16 mouse cellular contexts compared by ENCODE assay signal in genomic region chr5:144202430-144202829, GRCm38 (mm10). TPM values are rescaled to one million over a fixed set of nuclear protein-coding genes. Genes with fewer than 3 reads are reported as not detected.
DNase-seq lines count a peak whose midpoint lies in the region; ATAC-seq and TF ChIP-seq lines count a peak whose summit lies in the region.
"Had no signal": no experiment of that assay in that cellular context is flagged by ENCODE, and none has a peak within 500 bp of the region (broad histone marks: within the 10 kb centered on the region; RNA-seq: fewer than 3 reads in every experiment).

No protein-coding gene starts in this region.

- no peak for TF ChIP-seq POLR2A in liver, adult 2 months (IDR thresholded peaks at IDR 0.05; ENCODE audit: extremely low read depth, insufficient read depth, low read length)

- no peak overlapping the region for H3K27ac ChIP-seq in gastrocnemius, adult 2 months
- H3K27ac ChIP-seq in liver, adult 2 months (replicated peaks; ENCODE audit: insufficient read depth, low read depth, low read length): no peak overlapping the region
- H3K27ac ChIP-seq in stomach, postnatal 0 days (replicated peaks): no peak overlapping the region
- H3K27ac ChIP-seq: embryonic facial prominence, embryonic 13.5 days; hindbrain, embryonic 12.5 days; limb, embryonic 13.5 days; midbrain, embryonic 10.5 days had no signal

- peak; percentile 20; the same call in 1 of the 2 replicates for TF ChIP-seq CTCF in gastrocnemius, adult 2 months (IDR thresholded peaks at IDR 0.05)
- TF ChIP-seq CTCF in liver, adult 2 months (IDR thresholded peaks at IDR 0.05; ENCODE audit: low read depth, low read length): 0 out of 2 replicates have a peak, but pooled peaks have one; percentile 8
- peak; percentile 47 for TF ChIP-seq CTCF in stomach, postnatal 0 days (IDR thresholded peaks at IDR 0.05; ENCODE audit: low read depth)

- no peak overlapping the region for H3K9ac ChIP-seq in liver, adult 2 months (ENCODE audit: low read depth, low read length)
- H3K9ac ChIP-seq in stomach, postnatal 0 days (ENCODE audit: low read length): no peak overlapping the region
- H3K9ac ChIP-seq: embryonic facial prominence, embryonic 13.5 days; hindbrain, embryonic 12.5 days; limb, embryonic 13.5 days had no signal

- no peak for ATAC-seq in stomach, postnatal 0 days (ENCODE audit: low FRiP score, low TSS enrichment)

- WGBS in liver, adult 2 months: 98% methylated on average over 6 of the region's 6 CpGs
- 96% methylated on average over 6 of the region's 6 CpGs for WGBS in stomach, postnatal 0 days

- no peak overlapping the region for H3K4me2 ChIP-seq in stomach, postnatal 0 days (replicated peaks; ENCODE audit: low read depth)
- H3K4me2 ChIP-seq: embryonic facial prominence, embryonic 13.5 days; hindbrain, embryonic 12.5 days; limb, embryonic 13.5 days had no signal

- intact Hi-C loops in gastrocnemius, adult 2 months (cut with DNase I): no loop called here

- H3K79me2 ChIP-seq in liver, adult 2 months (ENCODE audit: control insufficient read depth, insufficient read depth, low read length): no peaks in the 10 kb centered on the region

- TF ChIP-seq EP300 in stomach, postnatal 0 days (optimal IDR thresholded peaks at IDR 0.05): no peak

- no peak for DNase-seq in gastrocnemius, adult 2 months
- no peak for DNase-seq in gastrocnemius, postnatal 25 days
- DNase-seq in liver, adult 2 months (ENCODE audit: extremely low read depth, low read depth, low spot score): no peak
- DNase-seq in liver: no peak
- DNase-seq in thymus, postnatal 4 days: peak; percentile 51
- no peak for DNase-seq in thymus, postnatal 10 days (ENCODE audit: low spot score in 2 of 2)
- DNase-seq in stomach, postnatal 0 days (ENCODE audit: low spot score): no peak
- no peak for DNase-seq in adrenal gland, postnatal 36 days
- DNase-seq: cerebellum, adult 8-10 months; kidney, adult 18-20 months; spleen, adult 18-20 months had no signal

- H3K4me3 ChIP-seq in gastrocnemius, adult 2 months: no peak overlapping the region
- H3K4me3 ChIP-seq in liver, adult 2 months (ENCODE audit: insufficient read depth, low read depth, low read length): no peak overlapping the region
- no peak overlapping the region for H3K4me3 ChIP-seq in stomach, postnatal 0 days (ENCODE audit: low read depth, low read length)
- H3K4me3 ChIP-seq: embryonic facial prominence, embryonic 13.5 days; hindbrain, embryonic 12.5 days; limb, embryonic 13.5 days; midbrain, embryonic 10.5 days had no signal

- no peaks in the 10 kb centered on the region for H3K27me3 ChIP-seq in liver, adult 2 months (ENCODE audit: control insufficient read depth, insufficient read depth, low read length)
- no peaks in the 10 kb centered on the region for H3K27me3 ChIP-seq in stomach, postnatal 0 days (ENCODE audit: control insufficient read depth, insufficient read depth, low read length)
- H3K27me3 ChIP-seq: embryonic facial prominence, embryonic 13.5 days; hindbrain, embryonic 12.5 days; limb, embryonic 13.5 days had no signal

- H3K36me3 ChIP-seq in liver, adult 2 months (ENCODE audit: control insufficient read depth, insufficient read depth, low read length): peaks cover 9% of the 10 kb centered on the region; the same call in 1 of the 2 replicates
- H3K36me3 ChIP-seq in stomach, postnatal 0 days (ENCODE audit: control insufficient read depth, insufficient read depth, low read length): peaks cover 25% of the 10 kb centered on the region

- no peaks in the 10 kb centered on the region for H3K4me1 ChIP-seq in liver, adult 2 months (ENCODE audit: control insufficient read depth, insufficient read depth, low read length)
- H3K4me1 ChIP-seq in stomach, postnatal 0 days (replicated peaks; ENCODE audit: control insufficient read depth, insufficient read depth): no peaks in the 10 kb centered on the region
- H3K4me1 ChIP-seq: hindbrain, embryonic 12.5 days; limb, embryonic 13.5 days had no signal

- H3K9me3 ChIP-seq in stomach, postnatal 0 days (ENCODE audit: control insufficient read depth, low read length): no peaks in the 10 kb centered on the region

RNA-seq across cellular contexts. Expression of gene Bhlha15, which starts 12.3 kb away (rescaled TPM):
- not detected for total RNA-seq in gastrocnemius, adult 2 months (2021)
- total RNA-seq in gastrocnemius, postnatal 25 days (2021): not detected
- total RNA-seq in liver, adult 2 months (2014; rRNA removed): 0.13 and 0.18 TPM in 2 replicates
- polyA plus RNA-seq in liver, adult 2 months (2012; rRNA removed): 0.04 and 0.70 TPM in 2 replicates
- polyA plus RNA-seq in stomach, postnatal 0 days (2015; fragmentation: Nextera tagmentation; extraction: Ambion mirVana): 9.2 and 11.6 TPM in 2 replicates
- total RNA-seq in adrenal gland, postnatal 36 days (2021): under 1 TPM; 0.69 to 0.86 TPM
- polyA plus RNA-seq: C2C12 had no signal

RNA-seq across cellular contexts. Expression of gene Tecpr1, which starts 21.0 kb away (rescaled TPM):
- total RNA-seq in gastrocnemius, adult 2 months (2021): 10 to 100 TPM; 15.4 to 19.1 TPM
- 10 to 100 TPM; 14.4 to 15.3 TPM for total RNA-seq in gastrocnemius, postnatal 25 days (2021)
- 5.9 and 6.6 TPM in 2 replicates for total RNA-seq in liver, adult 2 months (2014; rRNA removed)
- 9.3 and 13.0 TPM in 2 replicates for polyA plus RNA-seq in liver, adult 2 months (2012; rRNA removed)
- polyA plus RNA-seq in stomach, postnatal 0 days (2015; fragmentation: Nextera tagmentation; extraction: Ambion mirVana): 15.4 and 16.9 TPM in 2 replicates
- total RNA-seq in adrenal gland, postnatal 36 days (2021): 100 to 1,000 TPM in 1 of 2 experiments, 10 to 100 TPM in 1; 92.8 to 111 TPM

RNA-seq across cellular contexts. Expression of gene Bri3, which starts 41.8 kb away (rescaled TPM):
- 10 to 100 TPM; 36.4 to 45.7 TPM for total RNA-seq in gastrocnemius, adult 2 months (2021)
- total RNA-seq in gastrocnemius, postnatal 25 days (2021): 10 to 100 TPM; 36.0 to 43.5 TPM
- 24.9 and 29.5 TPM in 2 replicates for total RNA-seq in liver, adult 2 months (2014; rRNA removed)
- polyA plus RNA-seq in liver, adult 2 months (2012; rRNA removed): 74.6 and 85.7 TPM in 2 replicates
- 197 and 214 TPM in 2 replicates for polyA plus RNA-seq in stomach, postnatal 0 days (2015; fragmentation: Nextera tagmentation; extraction: Ambion mirVana)
- 100 to 1,000 TPM; 115 to 151 TPM for total RNA-seq in adrenal gland, postnatal 36 days (2021)

Comparison
In these comparisons a context has a peak if more than half of its experiments do, and no peak if none do; other contexts are left out.
1. RNA of gene Tecpr1, which starts 21.0 kb away (total RNA-seq): 92.8 to 111 TPM in adrenal gland, postnatal 36 days; 15.4 to 19.1 TPM in gastrocnemius, adult 2 months, 14.4 to 15.3 TPM in gastrocnemius, postnatal 25 days and 5.9 to 6.6 TPM in liver, adult 2 months; every median in the first group is over 4 times any median in the second.
2. Peak in every context shown above with its lines, with median percentiles within 50 percentile points of each other: CTCF ChIP-seq.